Mouse (Mus musculus) leukemia stem cell, adult 10-12 weeks (primary cell): ENCODE results near the gene Olfr1371. TPM values are rescaled to one million over a fixed set of nuclear protein-coding genes. Genes with fewer than 3 reads are reported as not detected.

Experiments used
- polyA plus RNA-seq: library from polyadenylated mRNA; stranded (reverse); fragments of >175 nt; gene quantifications from 2 replicates; pipeline ENCODE4 v1.2.3, GENCODE M21; 2012; ENCODE audit warnings: low replicate concordance

Olfr1371 gene
- not detected in 2 replicates for polyA plus RNA-seq

DNA sequence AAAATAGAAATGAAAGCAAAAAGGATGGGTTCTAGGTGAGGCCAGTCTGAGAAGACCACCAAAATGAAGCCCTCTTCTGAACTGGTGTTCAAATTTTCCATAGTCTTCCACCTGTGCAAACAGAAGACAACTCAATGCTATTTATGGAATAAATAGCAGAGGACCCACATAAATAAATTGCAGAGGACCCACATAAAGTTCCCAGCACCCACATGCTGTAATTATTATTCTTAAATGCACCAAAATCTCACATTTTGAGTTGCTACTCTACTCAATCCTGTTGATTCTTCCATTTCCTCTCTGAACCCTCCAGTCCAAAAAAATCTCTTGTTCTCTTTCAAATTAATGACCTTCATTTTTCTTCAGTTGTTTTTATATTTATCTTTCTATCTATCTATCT, at the start of gene Olfr1371:
Gene Olfr1371 (minus strand): TSS at position 101 of the 400 bp plus-strand sequence.

DNA sequence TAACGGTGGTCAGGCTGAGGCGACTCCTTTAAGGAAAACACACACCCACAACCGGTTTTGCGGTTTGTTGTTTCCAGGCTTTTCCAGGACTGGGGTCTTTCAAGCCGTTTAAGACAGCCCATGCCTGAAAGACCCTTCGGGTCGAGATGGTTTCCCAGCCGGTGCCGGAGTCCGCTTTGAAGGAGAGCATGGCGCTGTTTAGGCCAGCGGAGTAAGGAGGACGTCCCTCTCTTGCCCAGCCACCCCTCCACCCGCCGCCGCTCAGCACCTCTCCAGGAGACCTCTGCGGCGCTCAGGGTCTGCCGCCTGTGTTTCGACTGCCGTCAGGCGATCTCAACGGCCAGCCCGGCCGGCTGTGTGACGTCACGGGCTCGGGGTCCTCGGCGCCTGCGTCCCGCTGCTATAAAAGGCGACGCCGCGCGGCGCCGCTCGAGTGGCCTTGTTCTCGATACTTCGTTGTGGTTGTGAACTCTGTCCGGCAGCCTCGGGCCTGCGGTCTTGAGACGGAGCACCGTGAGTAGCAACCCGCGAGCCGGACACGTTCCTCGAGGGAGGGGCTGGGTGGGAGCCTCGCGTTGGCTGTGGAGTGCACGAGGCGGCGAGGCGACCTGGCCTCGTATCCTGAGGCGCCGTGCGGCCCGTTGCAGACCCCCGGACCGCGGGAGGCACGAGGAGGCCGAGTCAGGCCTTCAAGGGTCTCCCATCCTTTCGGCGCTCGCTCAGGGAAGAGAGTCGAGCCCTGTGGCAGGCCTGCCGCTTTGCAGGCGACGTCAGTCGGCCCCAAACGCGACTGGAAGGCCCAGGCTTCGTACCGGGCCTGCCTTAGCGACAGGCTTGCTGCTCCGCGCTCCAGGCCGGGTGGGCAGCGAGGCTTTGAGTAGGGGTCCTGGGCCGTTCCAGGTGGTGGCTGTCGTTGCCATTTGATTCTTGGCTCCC, 18.1 kb upstream of the Olfr1371 start, which contains the start of gene Skp1a:
Gene Skp1a (plus strand): TSS at position 390 of the 936 bp plus-strand sequence.

Other genes starting within 250 kb of the Olfr1371 start
- gene Cdkn2aipnl, start 246.3 kb downstream of the Olfr1371 start, polyA plus RNA-seq: 24.9 and 33.3 TPM in 2 replicates
- 87.3 and 87.4 TPM in 2 replicates for gene Ube2b, start 213.2 kb downstream of the Olfr1371 start, polyA plus RNA-seq
- 0.39 and 0.60 TPM in 2 replicates for gene Cdkl3, start 209.8 kb downstream of the Olfr1371 start, polyA plus RNA-seq
- 8.8 and 12.8 TPM in 2 replicates for gene Ppp2ca, start 115.3 kb downstream of the Olfr1371 start, polyA plus RNA-seq
- not detected in 2 replicates for gene Olfr1373, start 68.5 kb downstream of the Olfr1371 start, polyA plus RNA-seq
- 1.8 and 4.1 TPM in 2 replicates for gene Skp1a, start 18.0 kb upstream of the Olfr1371 start, polyA plus RNA-seq
- 38.8 and 66.2 TPM in 2 replicates for gene Tcf7, start 69.0 kb upstream of the Olfr1371 start, polyA plus RNA-seq
- 14.9 and 30.1 TPM in 2 replicates for gene Vdac1, start 146.9 kb upstream of the Olfr1371 start, polyA plus RNA-seq
- 119 and 124 TPM in 2 replicates for gene 9530068E07Rik, start 182.4 kb upstream of the Olfr1371 start, polyA plus RNA-seq